Mouse (Mus musculus) telencephalon, adult 2 months (tissue): Measurements from ENCODE around the gene Epdr1.

Source experiments
- DNase-seq: peaks from one replicate; pipeline ENCODE4 v3.0.0-alpha.2; 2011; ENCODE audit warnings: low read depth, low spot score

The Epdr1 gene

GRCm38 (mm10) chr13:19619216-19619927 lies at the start of gene Epdr1:
Epdr1 (minus strand) TSS chr13:19619927.
- DNase-seq, result peak; percentile 63

DNA sequence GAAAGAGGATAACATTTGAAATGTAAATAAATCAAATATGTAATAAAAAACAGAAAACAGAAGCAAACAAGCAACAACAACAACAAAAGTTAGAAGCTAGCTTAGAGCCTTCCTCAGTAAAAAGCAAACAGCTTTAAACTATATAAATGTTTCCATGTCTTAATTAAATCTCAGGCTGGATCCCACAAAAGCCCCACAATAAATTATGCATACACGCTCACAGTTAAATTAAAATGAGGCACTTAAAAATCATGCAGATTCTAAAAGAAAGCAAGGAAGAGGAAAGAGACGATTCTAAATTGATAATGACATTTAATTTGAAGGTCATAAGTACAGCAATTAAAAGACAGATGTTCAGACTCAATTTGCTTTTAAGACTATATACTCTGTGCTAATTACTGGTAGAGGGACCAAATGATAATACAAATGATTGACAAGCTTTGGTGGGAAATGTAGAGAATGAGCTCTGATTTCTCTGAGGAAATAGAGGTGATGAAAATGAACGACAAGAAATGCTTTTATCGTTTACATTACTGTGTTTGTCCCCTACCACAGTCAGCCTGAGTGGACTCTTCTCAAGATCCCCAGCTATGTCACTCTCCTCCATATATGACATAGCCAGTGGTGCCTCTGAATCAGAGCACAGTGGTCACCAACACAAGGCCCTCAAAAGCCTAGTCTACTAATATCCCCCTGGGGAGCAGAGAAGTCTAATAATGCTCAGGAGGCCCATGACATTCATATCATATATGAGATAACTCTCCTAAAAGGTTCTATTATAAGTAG lies 48.8 kb upstream of the Epdr1 start:
- no peak for DNase-seq

DNA sequence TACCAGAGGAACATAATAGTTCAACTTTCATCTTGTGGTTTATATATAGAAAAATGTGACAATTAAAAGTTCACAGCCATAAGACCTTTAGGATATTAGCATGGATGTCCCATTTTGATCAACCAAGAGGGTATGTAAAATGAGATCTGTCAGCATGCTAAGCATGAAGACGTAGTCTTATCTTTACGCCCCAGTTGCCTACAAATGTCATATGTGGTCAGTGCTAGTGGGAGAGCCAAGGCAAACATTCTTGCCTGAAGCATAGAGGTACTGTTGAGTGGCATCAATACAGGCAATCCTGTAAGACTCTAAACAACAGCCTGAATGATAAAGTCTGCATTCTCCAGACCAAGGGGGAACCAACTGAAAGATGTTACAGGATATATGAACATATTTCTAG lies 32.7 kb upstream of the Epdr1 start:
- no peak for DNase-seq

DNA sequence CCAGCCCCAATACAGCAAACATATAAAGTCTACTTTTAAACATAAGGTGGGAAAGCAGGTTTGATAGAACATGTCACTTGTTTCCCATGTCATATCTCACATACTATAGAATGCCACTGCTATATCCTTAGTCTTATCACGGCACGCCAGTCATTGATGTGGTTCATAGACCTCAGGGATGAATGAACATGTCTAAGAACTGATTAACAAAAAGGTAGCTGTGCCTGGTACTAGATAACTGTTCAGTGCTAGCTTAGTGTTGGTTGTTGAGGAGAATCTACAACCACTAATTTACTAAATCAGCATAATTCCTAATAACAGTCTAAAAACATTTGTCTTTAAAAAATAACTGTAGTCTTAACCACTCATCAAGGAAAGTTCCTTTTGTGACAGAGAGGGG lies 30.1 kb upstream of the Epdr1 start:
- no peak for DNase-seq

DNA sequence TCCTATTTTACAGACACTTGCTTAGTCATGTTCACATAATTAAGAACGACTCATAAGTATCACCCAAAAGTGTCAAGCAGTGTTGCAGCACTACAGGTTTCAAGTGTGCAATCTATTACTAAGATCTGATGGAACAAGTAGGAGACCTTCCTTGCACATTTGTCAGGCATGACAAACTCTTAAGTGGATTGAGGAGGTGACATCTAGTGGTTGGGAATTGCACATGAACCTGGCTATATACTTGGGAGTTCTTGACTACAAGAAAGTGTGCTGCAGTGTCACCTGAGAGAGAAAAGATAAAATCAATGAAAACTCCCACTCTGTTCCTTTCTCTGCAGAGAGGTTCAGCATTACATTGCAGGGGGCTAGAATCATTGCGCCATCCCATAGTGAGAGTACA lies 24.5 kb upstream of the Epdr1 start:
- no peak for DNase-seq

DNA sequence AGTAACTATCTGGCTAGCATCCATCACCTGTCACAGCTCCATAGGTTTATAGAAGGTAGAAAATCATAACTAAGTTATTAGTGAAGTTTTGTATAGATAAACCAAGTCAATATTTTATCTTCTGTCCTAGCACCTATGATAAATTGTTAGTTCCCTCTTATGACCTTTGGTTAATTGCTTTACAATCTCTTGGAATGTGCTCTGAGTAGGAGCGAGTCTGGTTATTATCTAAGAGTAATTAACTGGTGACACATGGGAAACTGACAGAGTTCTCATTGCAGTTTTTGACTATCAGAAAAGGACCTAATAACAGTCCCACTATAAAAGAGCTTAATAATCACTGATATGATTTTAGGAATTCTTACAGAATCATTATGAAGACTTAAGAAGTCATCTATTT lies 23.8 kb upstream of the Epdr1 start:
- DNase-seq, result no peak

DNA sequence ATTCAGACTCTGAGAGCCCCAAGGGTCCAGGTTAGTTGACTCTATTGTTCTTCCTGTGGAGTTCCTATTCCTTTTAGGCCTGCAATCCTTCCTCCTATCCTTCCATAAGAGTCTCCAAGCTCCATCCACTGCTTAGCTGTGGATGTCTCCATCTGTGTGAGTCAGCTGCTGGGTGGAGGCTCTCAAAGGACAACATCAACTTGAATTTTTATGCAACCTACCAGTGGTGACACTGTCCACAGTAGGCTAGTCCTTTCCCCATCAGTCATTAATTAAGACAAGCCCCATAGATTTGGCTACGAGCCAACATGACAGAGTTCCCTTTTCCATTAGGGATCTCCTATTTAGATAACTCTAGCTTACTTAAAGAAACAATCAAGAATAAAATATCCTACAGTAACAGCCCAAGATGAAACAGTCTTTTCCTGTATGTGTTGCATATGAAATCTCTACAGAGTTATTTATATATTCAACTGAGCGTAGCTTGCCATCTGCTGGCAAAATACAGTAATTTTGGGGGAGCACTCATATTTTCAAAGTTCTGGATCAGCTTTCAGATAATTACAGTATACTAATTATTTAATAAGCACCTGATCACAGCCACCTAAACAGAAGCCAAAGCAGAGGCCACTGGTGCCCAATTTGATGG lies 20.6 kb upstream of the Epdr1 start:
- no peak for DNase-seq

- no peak for DNase-seq
These were observed 16.4 kb upstream of the Epdr1 start for GRCm38 (mm10) chr13:19636131-19636530.

GRCm38 (mm10) chr13:19630768-19631709 lies 11.3 kb upstream of the Epdr1 start:
- DNase-seq, result no peak

- no peak for DNase-seq
These were observed 6.7 kb upstream of the Epdr1 start for GRCm38 (mm10) chr13:19626473-19626872.

DNA sequence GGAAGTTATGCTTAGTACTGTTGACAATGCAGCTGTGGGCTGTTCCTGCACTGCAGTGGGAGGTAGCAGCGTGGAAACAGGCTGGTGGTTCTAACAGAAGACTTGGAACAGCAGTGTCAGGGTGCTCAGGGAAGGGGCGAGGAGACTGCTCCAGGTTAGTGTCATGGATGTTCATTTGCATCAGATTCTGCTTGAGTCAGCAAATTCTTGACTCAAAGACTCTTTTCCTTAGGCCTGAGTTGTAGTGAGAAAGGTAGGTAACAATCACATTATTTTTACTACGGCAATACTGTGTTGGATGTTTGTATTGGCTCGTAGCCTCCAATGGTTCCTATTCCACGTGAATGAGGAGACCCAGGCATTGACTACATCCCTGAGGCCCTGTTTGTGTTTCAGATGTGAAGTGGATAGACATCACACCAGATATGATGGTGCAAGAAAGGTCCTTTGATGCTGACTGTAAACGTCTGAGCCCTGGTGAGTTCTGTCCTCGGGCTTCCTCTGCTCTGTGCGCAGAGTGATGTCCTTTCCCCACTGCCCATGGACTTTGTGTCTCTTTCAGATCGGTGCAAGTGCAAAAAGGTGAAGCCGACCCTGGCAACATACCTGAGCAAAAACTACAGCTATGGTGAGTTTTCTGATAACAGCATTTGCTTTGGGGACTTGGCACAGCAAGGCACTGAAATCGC lies 5.0 kb upstream of the Epdr1 start:
- DNase-seq, result no peak

GRCm38 (mm10) chr13:19623228-19623905 lies 3.6 kb upstream of the Epdr1 start:
- no peak for DNase-seq

- DNase-seq, result no peak
These were observed 3.0 kb upstream of the Epdr1 start, which contains the start of gene Sfrp4 for GRCm38 (mm10) chr13:19622573-19623227. Sfrp4 (plus strand) TSS chr13:19623104.

GRCm38 (mm10) chr13:19618841-19619215 lies 899 bp downstream of the Epdr1 start:
- no peak for DNase-seq

DNA sequence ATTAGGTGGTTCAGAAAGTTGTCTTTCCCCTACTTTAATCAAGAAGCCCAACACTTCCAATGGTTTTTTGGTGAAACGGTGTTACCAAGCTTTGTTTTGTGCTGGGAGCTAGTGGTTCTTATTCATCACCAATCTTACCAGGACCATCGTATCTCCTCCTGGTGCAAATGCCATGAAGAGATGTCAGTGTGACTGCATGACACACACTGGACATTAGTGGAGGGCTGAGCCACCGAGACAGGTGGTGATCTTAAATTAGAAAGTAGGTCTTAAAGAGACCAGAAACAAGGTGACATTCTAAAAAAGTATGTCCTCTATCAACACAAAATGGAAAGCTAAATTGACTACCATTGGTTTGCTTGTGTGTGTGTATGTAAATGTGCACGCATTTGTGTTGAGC lies 1.6 kb downstream of the Epdr1 start:
- DNase-seq, result no peak

DNA sequence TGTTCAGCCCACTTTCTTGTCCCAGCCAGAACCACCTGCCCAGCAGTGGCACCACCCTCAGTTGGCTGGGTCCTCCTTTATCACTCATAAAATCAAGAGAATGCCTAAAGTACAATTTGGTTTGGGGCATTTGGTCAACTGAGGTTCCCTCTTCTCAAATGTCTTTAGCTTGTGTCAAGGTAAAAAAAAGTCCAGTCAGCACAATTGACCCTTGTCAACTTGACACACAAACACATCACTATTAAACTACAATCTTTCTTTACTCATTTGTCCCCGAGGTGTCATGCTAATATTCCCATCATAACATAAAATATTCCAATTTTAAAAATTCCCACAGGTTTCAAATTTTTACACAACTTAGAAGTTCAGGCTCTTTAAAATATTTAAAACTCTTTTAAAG lies 5.4 kb downstream of the Epdr1 start:
- DNase-seq, result no peak

- DNase-seq, result no peak
These were observed 6.3 kb downstream of the Epdr1 start for GRCm38 (mm10) chr13:19613426-19613825.

- DNase-seq, result no peak
These were observed 6.8 kb downstream of the Epdr1 start for GRCm38 (mm10) chr13:19612963-19613362.

GRCm38 (mm10) chr13:19612348-19612747 lies 7.4 kb downstream of the Epdr1 start:
- DNase-seq, result no peak

GRCm38 (mm10) chr13:19608120-19608519 lies 11.6 kb downstream of the Epdr1 start:
- no peak for DNase-seq
